Mouse (Mus musculus): ENCODE results near the gene Treml4. TPM values are rescaled to one million over a fixed set of nuclear protein-coding genes. Genes with fewer than 3 reads are reported as not detected.

Gene Treml4
- polyA plus RNA-seq, 1 experiment from 2014 or later: 0.16 TPM

DNA sequence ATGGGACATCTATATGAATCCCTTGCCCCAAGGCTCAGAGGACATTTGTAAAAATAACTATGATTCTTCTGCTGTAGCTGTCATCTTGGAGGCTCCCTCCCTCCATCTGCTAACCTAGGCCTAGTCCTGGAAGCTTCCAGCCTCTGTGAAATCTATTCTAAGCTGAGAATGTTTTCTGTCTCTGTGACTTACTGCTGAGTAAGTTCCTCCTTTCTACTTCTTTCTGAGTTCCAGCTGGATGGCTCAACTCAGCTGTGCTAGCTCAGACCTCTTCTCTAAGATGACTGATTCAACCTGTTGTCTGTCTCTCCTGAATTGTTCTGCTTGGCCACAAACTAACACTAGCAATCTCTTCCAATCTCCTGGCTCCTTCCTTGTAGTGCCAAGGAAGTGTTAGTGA lies 14.3 kb downstream of the Treml4 start:
- Histone ChIP-seq H3K4me3 (ENCODE audit: low read depth, low read length) (no peak overlapping the region), H3K4me2 (ENCODE audit: low read depth, severe bottlenecking) (no peak overlapping the region), H3K27me3 (ENCODE audit: control insufficient read depth, insufficient read depth, low read length) (no peaks in the 10 kb centered on the region), H3K9ac (ENCODE audit: low read length) (no peak overlapping the region), H3K9me3 (ENCODE audit: control insufficient read depth, low read length) (no peaks in the 10 kb centered on the region), H3K4me1 (ENCODE audit: control insufficient read depth, insufficient read depth, low read length) (no peaks in the 10 kb centered on the region; the same call in 1 of the 2 replicates), H3K36me3 (ENCODE audit: control insufficient read depth, insufficient read depth, low read length) (no peaks in the 10 kb centered on the region), H3K27ac (replicated peaks; ENCODE audit: low read depth, low read length) (no peak overlapping the region)
- ATAC-seq (ENCODE audit: insufficient number of reproducible peaks, low FRiP score, low TSS enrichment, low read depth) (no peak), DNase-seq (ENCODE audit: low spot score) (no peak)

DNA sequence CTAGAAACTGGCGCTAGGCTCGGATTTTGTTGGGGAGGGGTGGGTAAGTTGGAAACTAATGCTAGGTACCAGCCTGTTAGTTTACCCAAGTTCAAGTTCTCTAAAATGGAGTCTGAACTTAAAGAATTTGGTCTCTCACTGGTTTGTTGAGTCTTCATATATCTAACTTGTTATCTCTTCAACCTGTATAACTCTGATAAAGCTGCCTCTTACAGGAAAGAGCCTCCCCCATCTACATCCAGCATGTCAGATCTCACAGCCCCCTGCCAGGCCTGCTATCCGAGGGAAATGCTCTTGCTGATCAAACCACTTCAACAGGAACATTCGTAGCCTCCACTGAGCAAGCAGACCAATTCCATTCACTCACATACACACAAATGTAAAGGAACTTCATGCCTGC lies 14.9 kb downstream of the Treml4 start:
- Histone ChIP-seq H3K4me1 (ENCODE audit: control insufficient read depth, insufficient read depth, low read length) (no peaks in the 10 kb centered on the region; the same call in 1 of the 2 replicates), H3K27me3 (ENCODE audit: control insufficient read depth, insufficient read depth, low read length) (no peaks in the 10 kb centered on the region), H3K27ac (replicated peaks; ENCODE audit: low read depth, low read length) (no peak overlapping the region), H3K9ac (ENCODE audit: low read length) (no peak overlapping the region), H3K9me3 (ENCODE audit: control insufficient read depth, low read length) (no peaks in the 10 kb centered on the region), H3K4me2 (ENCODE audit: low read depth, severe bottlenecking) (no peak overlapping the region), H3K4me3 (ENCODE audit: low read depth, low read length) (no peak overlapping the region), H3K36me3 (ENCODE audit: control insufficient read depth, insufficient read depth, low read length) (no peaks in the 10 kb centered on the region)
- 80% methylated on average over 4 of the region's 4 CpGs for WGBS
- DNase-seq (ENCODE audit: low spot score) (no peak), ATAC-seq (ENCODE audit: insufficient number of reproducible peaks, low FRiP score, low TSS enrichment, low read depth) (no peak)

DNA sequence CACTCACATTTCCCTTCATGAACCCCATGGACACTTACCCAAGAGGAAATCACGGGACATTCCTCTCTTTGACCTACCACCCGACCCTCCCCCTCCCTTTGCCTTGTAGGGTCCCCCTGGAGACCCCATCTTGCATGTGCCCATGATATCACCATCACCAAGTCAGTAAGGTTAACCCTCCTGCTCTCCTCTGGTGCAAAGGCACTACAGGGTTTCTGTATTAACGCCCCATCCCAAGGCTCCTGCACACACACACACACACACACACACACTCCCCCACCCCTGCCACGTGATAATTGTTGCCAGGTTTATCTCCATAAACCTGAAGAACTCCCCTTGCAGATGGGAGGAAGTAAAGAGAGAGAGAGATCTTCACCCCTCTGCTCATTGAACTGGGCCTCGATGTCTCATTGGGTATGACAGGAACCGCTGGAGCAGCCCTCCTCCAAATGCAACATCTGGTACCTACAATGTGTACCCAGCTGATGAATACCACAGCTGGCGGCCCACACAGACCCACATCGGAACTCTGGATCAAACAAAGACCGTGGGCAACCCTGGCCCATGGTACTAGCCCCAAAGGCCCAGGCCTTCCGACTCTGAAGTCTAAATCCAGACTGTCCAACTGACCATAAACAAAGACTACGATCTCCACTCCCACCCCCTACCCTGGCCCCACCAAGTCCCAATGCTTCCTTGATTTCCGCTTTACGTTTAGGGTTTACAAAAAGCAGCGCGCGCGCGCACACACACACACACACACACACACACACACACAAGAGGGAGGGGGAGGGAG lies 17.0 kb downstream of the Treml4 start:
- Histone ChIP-seq H3K4me1 (ENCODE audit: control insufficient read depth, insufficient read depth, low read length) (no peaks in the 10 kb centered on the region; the same call in 1 of the 2 replicates), H3K9ac (ENCODE audit: low read length) (peak overlapping the region; percentile 50), H3K4me3 (ENCODE audit: low read depth, low read length) (no peak overlapping the region; the same call in 1 of the 2 replicates), H3K36me3 (ENCODE audit: control insufficient read depth, insufficient read depth, low read length) (no peaks in the 10 kb centered on the region), H3K27ac (replicated peaks; ENCODE audit: low read depth, low read length) (0 out of 2 replicates have a peak overlapping the region, but pooled peaks have one; percentile 22), H3K9me3 (ENCODE audit: control insufficient read depth, low read length) (no peaks in the 10 kb centered on the region), H3K27me3 (ENCODE audit: control insufficient read depth, insufficient read depth, low read length) (no peaks in the 10 kb centered on the region), H3K4me2 (ENCODE audit: low read depth, severe bottlenecking) (peak overlapping the region; percentile 26; the same call in 1 of the 2 replicates)
- DNase-seq (ENCODE audit: low spot score): peak; percentile 52
- 42% methylated on average over 18 of the region's 18 CpGs for WGBS
- 0 out of 2 replicates have a peak, but pooled peaks have one; percentile 31 for ATAC-seq (ENCODE audit: insufficient number of reproducible peaks, low FRiP score, low TSS enrichment, low read depth)

DNA sequence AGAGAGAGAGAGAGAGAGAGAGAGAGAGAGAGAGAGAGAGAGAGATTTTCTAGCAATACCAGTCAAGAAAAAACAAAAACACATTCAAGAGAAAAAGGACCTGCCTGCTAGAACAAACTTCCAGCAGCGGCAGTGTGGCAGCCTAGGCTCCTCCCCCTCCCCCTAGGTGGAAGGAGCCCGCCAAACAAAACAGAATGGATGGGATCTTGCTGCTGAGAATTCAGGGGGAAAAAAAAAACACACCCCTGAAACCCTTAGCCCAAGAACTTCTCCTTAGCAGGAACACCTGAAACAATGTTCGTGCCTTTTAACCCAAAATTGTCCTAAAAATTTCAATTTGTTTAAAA lies 17.6 kb downstream of the Treml4 start:
- Histone ChIP-seq H3K4me1 (ENCODE audit: control insufficient read depth, insufficient read depth, low read length) (no peaks in the 10 kb centered on the region; the same call in 1 of the 2 replicates), H3K9ac (ENCODE audit: low read length) (peak overlapping the region; percentile 50), H3K4me2 (ENCODE audit: low read depth, severe bottlenecking) (peak overlapping the region; percentile 26; the same call in 1 of the 2 replicates), H3K27ac (replicated peaks; ENCODE audit: low read depth, low read length) (no peak overlapping the region), H3K9me3 (ENCODE audit: control insufficient read depth, low read length) (no peaks in the 10 kb centered on the region), H3K36me3 (ENCODE audit: control insufficient read depth, insufficient read depth, low read length) (no peaks in the 10 kb centered on the region), H3K27me3 (ENCODE audit: control insufficient read depth, insufficient read depth, low read length) (no peaks in the 10 kb centered on the region), H3K4me3 (ENCODE audit: low read depth, low read length) (no peak overlapping the region; the same call in 1 of the 2 replicates)
- 6% methylated on average over 3 of the region's 3 CpGs for WGBS
- no peak for ATAC-seq (ENCODE audit: insufficient number of reproducible peaks, low FRiP score, low TSS enrichment, low read depth)
- DNase-seq (ENCODE audit: low spot score): peak; percentile 68

DNA sequence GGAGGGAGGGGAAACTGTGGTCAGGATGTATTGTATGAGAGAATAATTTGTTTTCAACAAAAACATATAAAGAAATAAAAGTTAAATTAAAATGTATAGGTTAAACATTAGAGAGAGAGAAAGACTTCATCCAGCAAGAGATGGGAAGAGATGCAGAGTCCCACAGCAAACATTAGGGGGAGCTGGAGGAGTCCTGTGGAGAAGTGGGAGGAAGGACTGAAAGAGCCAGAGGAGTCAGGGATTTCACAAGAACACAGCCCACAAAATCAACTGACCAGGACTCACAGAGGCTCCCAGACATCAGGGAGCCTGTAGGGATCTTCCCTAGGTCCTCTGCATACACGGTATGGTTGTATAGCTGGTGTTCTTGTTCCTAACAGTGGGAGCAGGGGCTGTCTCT lies 22.7 kb downstream of the Treml4 start:
- H3K27me3 ChIP-seq (ENCODE audit: control insufficient read depth, insufficient read depth, low read length): no peaks in the 10 kb centered on the region
- no peaks in the 10 kb centered on the region for H3K36me3 ChIP-seq (ENCODE audit: control insufficient read depth, insufficient read depth, low read length)
- 54% methylated on average over 1 of the region's 1 CpGs for WGBS
- DNase-seq (ENCODE audit: low spot score) (no peak), ATAC-seq (ENCODE audit: insufficient number of reproducible peaks, low FRiP score, low TSS enrichment, low read depth) (no peak)
- no peak overlapping the region for H3K27ac ChIP-seq (replicated peaks; ENCODE audit: low read depth, low read length)
- no peak overlapping the region for H3K4me2 ChIP-seq (ENCODE audit: low read depth, severe bottlenecking)
- no peak overlapping the region for H3K4me3 ChIP-seq (ENCODE audit: low read depth, low read length)
- no peaks in the 10 kb centered on the region for H3K9me3 ChIP-seq (ENCODE audit: control insufficient read depth, low read length)
- no peak overlapping the region for H3K9ac ChIP-seq (ENCODE audit: low read length)
- no peaks in the 10 kb centered on the region for H3K4me1 ChIP-seq (ENCODE audit: control insufficient read depth, insufficient read depth, low read length)

DNA sequence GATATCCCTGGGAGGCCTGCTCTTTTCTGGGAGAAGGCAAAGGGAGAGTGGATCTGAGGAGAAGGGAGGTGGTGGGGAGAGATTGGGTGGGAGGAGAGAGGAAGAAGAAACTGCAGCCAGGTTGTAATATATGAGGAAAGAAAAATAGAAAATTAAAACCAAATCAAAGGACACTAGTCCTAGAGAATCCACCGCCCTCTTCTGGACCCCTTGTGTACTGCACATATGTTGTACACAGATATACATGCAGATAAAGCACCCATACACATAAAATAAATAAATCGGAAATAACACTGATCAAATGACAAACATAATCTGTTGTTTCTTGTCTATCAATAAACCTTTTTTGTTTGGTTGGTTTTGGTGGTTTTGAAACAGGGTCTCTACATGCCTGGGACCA lies 23.2 kb downstream of the Treml4 start:
- Histone ChIP-seq H3K36me3 (ENCODE audit: control insufficient read depth, insufficient read depth, low read length) (no peaks in the 10 kb centered on the region), H3K9ac (ENCODE audit: low read length) (no peak overlapping the region), H3K4me3 (ENCODE audit: low read depth, low read length) (no peak overlapping the region), H3K4me1 (ENCODE audit: control insufficient read depth, insufficient read depth, low read length) (no peaks in the 10 kb centered on the region), H3K4me2 (ENCODE audit: low read depth, severe bottlenecking) (no peak overlapping the region), H3K27me3 (ENCODE audit: control insufficient read depth, insufficient read depth, low read length) (no peaks in the 10 kb centered on the region), H3K9me3 (ENCODE audit: control insufficient read depth, low read length) (no peaks in the 10 kb centered on the region), H3K27ac (replicated peaks; ENCODE audit: low read depth, low read length) (no peak overlapping the region)
- DNase-seq (ENCODE audit: low spot score) (peak; percentile 26), ATAC-seq (ENCODE audit: insufficient number of reproducible peaks, low FRiP score, low TSS enrichment, low read depth) (no peak)
- 68% methylated on average over 2 of the region's 2 CpGs for WGBS

DNA sequence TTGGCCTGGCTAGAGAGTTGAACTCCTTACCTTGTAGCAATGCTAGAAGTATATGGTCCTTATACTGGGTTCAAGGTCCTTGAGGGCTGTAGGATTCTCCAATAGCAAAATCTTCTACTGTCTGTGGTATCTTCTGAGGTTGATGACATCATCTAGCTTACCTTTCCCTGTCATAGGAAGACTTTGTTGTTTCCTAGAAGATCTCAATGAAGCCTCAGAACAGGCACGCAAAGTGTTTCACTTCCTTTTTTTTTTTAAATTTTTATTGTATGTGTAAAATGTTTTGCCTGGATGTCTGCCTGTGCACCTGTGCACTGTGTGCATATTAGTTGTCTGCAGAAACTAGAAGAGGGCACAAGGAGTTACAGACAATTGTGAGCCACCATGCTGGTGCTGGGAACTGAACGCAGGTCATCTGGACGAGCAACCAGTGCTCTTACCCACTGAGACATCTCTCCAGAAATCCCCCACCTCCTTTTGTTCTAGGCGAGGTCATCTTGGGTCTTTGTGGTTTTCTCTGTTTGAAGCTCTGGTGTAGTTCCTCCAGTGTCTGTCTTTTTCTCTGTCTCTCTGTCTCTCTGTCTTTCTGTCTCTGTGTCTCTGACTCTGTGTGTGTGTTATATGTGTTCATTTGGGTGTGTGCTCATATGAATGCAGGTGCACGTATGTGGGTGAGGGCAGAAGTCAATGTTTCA lies 29.6 kb downstream of the Treml4 start:
- no peaks in the 10 kb centered on the region for H3K36me3 ChIP-seq (ENCODE audit: control insufficient read depth, insufficient read depth, low read length)
- no peak overlapping the region for H3K9ac ChIP-seq (ENCODE audit: low read length)
- DNase-seq (ENCODE audit: low spot score) (no peak), ATAC-seq (ENCODE audit: insufficient number of reproducible peaks, low FRiP score, low TSS enrichment, low read depth) (no peak)
- H3K9me3 ChIP-seq (ENCODE audit: control insufficient read depth, low read length): no peaks in the 10 kb centered on the region
- no peak overlapping the region for H3K4me2 ChIP-seq (ENCODE audit: low read depth, severe bottlenecking)
- H3K27me3 ChIP-seq (ENCODE audit: control insufficient read depth, insufficient read depth, low read length): no peaks in the 10 kb centered on the region
- WGBS: 85% methylated on average over 5 of the region's 5 CpGs
- no peak overlapping the region for H3K4me3 ChIP-seq (ENCODE audit: low read depth, low read length)
- no peak overlapping the region for H3K27ac ChIP-seq (replicated peaks; ENCODE audit: low read depth, low read length)
- no peaks in the 10 kb centered on the region for H3K4me1 ChIP-seq (ENCODE audit: control insufficient read depth, insufficient read depth, low read length)

DNA sequence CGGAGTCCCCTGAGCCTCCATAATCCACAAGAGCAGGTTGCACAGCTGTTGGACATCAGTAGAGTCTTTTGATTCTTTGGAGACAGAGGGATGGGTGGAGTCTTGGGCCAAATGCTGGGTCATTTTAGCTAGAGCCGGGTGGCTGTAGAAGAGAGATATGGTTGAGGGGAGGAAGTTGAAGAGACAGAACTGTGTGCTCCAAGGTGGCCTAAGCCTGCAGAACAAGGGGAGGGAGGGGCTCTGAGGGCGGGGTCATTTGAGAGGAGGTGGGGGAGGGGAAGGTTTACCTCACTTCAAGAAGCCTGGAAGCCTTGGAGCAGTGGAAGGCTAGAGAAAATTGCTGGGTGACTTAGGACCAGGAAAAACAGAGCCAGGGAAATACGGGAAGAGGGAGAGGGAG lies 35.1 kb downstream of the Treml4 start, which contains the start of gene Treml2:
Treml2 (plus strand) TSS at position 296 of the 400 bp plus-strand sequence.
- 24% methylated on average over 3 of the region's 4 CpGs for WGBS
- no peaks in the 10 kb centered on the region for H3K36me3 ChIP-seq (ENCODE audit: control insufficient read depth, insufficient read depth, low read length)
- no peak within 1 kb of the TSS for H3K9ac ChIP-seq (ENCODE audit: low read length)
- H3K4me2 ChIP-seq (ENCODE audit: low read depth, severe bottlenecking): no peak within 1 kb of the TSS
- H3K27ac ChIP-seq (replicated peaks; ENCODE audit: low read depth, low read length): no peak within 1 kb of the TSS
- no peaks in the 10 kb centered on the region for H3K9me3 ChIP-seq (ENCODE audit: control insufficient read depth, low read length)
- DNase-seq (ENCODE audit: low spot score) (no peak), ATAC-seq (ENCODE audit: insufficient number of reproducible peaks, low FRiP score, low TSS enrichment, low read depth) (no peak)
- H3K4me1 ChIP-seq (ENCODE audit: control insufficient read depth, insufficient read depth, low read length): 0 out of 2 replicates have a peak, but pooled peaks cover 2% of the 10 kb centered on the region
- no peaks in the 10 kb centered on the region for H3K27me3 ChIP-seq (ENCODE audit: control insufficient read depth, insufficient read depth, low read length)
- H3K4me3 ChIP-seq (ENCODE audit: low read depth, low read length): no peak within 1 kb of the TSS
